Mouse (Mus musculus) brain, embryonic 14.5 days (tissue): ENCODE data around the gene Ccdc92.

Source experiments
- CTCF ChIP-seq: fragments of 200-500 bp; IDR thresholded peaks from 2 replicates; pipeline ENCODE4 v1.5.1; 2012; ENCODE audit warnings: inconsistent platforms, mild to moderate bottlenecking, moderate library complexity, borderline replicate concordance; ENCODE audit not compliant: insufficient read depth, insufficient read length; ENCODE audit errors: extremely low read depth
- POLR2A ChIP-seq: fragments of 200-500 bp; IDR thresholded peaks from 2 replicates; pipeline ENCODE4 v1.6.1; 2012; ENCODE audit warnings: mild to moderate bottlenecking, inconsistent platforms, borderline replicate concordance; ENCODE audit not compliant: poor library complexity, insufficient read depth, insufficient read length, severe bottlenecking; ENCODE audit errors: extremely low read depth

DNA sequence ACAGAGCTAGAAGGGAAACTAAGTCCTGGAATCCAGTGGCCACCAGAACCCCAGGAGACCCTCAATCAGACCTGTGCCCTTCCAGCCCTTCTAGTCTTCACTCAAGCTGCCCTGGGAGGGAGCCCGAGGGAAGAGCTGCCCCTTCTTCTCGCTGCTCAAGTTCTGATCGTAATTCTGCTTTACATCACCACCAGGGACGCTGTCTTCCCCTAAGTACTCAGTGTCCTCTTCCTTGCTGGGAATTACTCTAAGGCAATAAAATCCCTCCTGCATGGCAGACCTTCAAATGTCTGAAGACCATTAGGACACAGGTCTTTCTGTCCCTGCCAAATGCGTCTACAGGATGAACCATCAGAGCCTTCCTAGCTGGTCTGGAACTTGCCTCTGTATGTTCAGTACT lies 2.2 kb downstream of the Ccdc92 start:
- TF ChIP-seq CTCF (peak; percentile 68), POLR2A (no peak)
